Mouse (Mus musculus) heart, embryonic 11.5 days (tissue): ENCODE data around the gene Rnf180. TPM values are rescaled to one million over a fixed set of nuclear protein-coding genes. Genes with fewer than 3 reads are reported as not detected.

Experiments
- ATAC-seq: fragments of 200-750 bp; cut with Nextera tagmentation; replicated peaks from 2 replicates; pipeline ENCODE4 v1.8.0; 2017; ENCODE audit warnings: moderate library complexity; ENCODE audit not compliant: insufficient number of reproducible peaks, low FRiP score, low TSS enrichment
- H3K27ac ChIP-seq: fragments of 300-500 bp; sonication (generic); 2 replicates; pipeline ENCODE4 v1.5.1; 2014; ENCODE audit warnings: mild to moderate bottlenecking, low read depth, low read length
- H3K27me3 ChIP-seq: fragments of 300-500 bp; sonication (generic); 2 replicates; pipeline ENCODE4 v1.6.1; 2014; ENCODE audit warnings: mild to moderate bottlenecking, low read length, mixed read lengths; ENCODE audit not compliant: control insufficient read depth, insufficient read depth
- H3K36me3 ChIP-seq: fragments of 300-500 bp; sonication (generic); 2 replicates; pipeline ENCODE4 v1.6.1; 2014; ENCODE audit warnings: mild to moderate bottlenecking, low read length, moderate library complexity, mixed read lengths; ENCODE audit not compliant: control insufficient read depth, insufficient read depth
- H3K4me1 ChIP-seq: fragments of 300-500 bp; sonication (generic); 2 replicates; pipeline ENCODE4 v1.6.1; 2014; ENCODE audit warnings: low read length; ENCODE audit not compliant: control insufficient read depth, insufficient read depth
- H3K4me2 ChIP-seq: fragments of 300-500 bp; sonication (generic); 2 replicates; pipeline ENCODE4 v1.6.1; 2014; ENCODE audit warnings: mild to moderate bottlenecking, moderate library complexity
- H3K4me3 ChIP-seq: fragments of 300-500 bp; sonication (generic); 2 replicates; pipeline ENCODE4 v1.5.1; 2014; ENCODE audit warnings: low read depth, low read length
- H3K9ac ChIP-seq: fragments of 300-500 bp; sonication (generic); 2 replicates; pipeline ENCODE4 v1.6.1; 2014; ENCODE audit warnings: mild to moderate bottlenecking, low read depth, low read length, moderate library complexity
- H3K9me3 ChIP-seq: fragments of 300-500 bp; sonication (generic); replicated peaks from 2 replicates; pipeline ENCODE4 v1.6.1; 2016; ENCODE audit warnings: low read length; ENCODE audit not compliant: control insufficient read depth
- WGBS: fragments of 180-500 bp; shearing (Covaris S2); extraction: QIAGEN DNeasy Blood & Tissue Kit; methylation state at CpG from one replicate; pipeline ENCODE4 v1.1.7; 2014; ENCODE audit not compliant: insufficient replicate concordance; 5-methylcytosine and 5-hydroxymethylcytosine counted together
- polyA plus RNA-seq: library from polyadenylated mRNA; unstranded; fragments of >200 nt; fragmentation: Nextera tagmentation; extraction: Ambion mirVana; gene quantifications from 2 replicates; pipeline ENCODE4 v1.2.1, GENCODE M21; 2014

Rnf180 gene
- polyA plus RNA-seq, 1 experiment from 2014 or later, result 2.4 TPM

DNA sequence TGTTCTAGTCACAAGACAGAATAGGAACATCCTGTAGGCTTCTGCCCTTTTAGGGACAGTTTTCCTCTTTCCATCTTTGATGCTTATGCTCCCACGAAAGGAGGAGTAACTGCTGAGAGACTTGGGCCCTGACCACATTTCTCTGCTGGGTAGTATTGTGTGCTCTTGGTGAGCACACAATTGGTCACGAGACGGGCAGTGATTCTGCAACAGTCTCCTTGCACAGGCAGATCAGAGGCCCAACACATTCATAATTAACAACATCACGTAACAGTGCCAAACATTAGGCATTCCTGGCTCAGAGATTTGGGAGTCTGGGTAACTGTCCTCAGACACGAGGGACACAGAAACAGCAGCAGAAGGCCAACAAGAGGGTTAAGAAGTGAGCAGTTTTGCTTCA, 113.8 kb downstream of the Rnf180 start:
- 76% methylated on average over 5 of the region's 5 CpGs for WGBS
- no peak overlapping the region for H3K9ac ChIP-seq
- H3K4me2 ChIP-seq, result no peak overlapping the region
- no peak overlapping the region for H3K27ac ChIP-seq
- ATAC-seq, result no peak
- no peak overlapping the region for H3K4me3 ChIP-seq
- no peaks in the 10 kb centered on the region for H3K4me1 ChIP-seq
- no peaks in the 10 kb centered on the region for H3K9me3 ChIP-seq
- H3K36me3 ChIP-seq, result no peaks in the 10 kb centered on the region
- no peaks in the 10 kb centered on the region for H3K27me3 ChIP-seq

DNA sequence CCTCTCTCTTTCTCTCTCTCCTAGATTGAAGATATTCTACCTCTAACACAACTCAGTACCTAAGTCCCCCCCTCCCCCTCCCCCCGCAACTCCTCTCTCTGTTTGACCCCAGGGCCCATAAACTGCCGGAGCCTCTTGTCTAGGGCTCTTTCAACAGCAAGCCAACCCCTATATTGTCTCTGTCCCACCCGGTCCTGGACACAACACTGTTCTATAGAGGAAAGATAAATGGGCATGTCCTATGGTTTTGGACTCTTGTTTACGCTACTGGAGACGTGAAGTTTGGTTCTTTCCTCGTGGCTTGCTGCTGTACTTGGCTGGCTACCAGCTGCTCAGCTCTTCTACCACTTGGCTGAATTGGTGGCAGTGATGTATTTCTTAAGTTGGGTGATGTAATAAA, 129.2 kb downstream of the Rnf180 start:
- H3K27me3 ChIP-seq, result no peaks in the 10 kb centered on the region

DNA sequence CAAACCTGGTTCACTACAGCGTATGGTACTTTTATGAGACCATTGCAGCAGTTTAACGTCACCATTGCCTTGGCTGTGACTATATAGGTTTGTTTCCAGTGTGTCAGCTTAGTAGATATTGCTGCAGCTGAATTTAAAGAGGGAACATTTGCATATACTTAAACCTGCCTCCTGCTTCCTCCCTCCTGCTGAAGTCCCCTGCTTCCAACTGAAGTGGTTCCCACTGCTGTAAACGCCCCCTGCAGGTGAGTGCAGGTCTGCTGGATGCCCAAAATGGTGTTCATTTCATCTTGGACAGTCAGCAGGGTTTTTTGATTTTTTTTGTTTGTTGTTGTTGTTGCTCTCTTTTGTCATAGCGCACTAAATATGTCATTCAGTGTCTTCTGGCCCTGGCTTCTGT, 140.7 kb downstream of the Rnf180 start:
- H3K4me3 ChIP-seq, result no peak overlapping the region
- H3K27ac ChIP-seq, result no peak overlapping the region
- H3K9ac ChIP-seq, result no peak overlapping the region
- no peak for ATAC-seq
- no peaks in the 10 kb centered on the region for H3K27me3 ChIP-seq
- no peaks in the 10 kb centered on the region for H3K4me1 ChIP-seq
- H3K36me3 ChIP-seq, result no peaks in the 10 kb centered on the region
- no peak overlapping the region for H3K4me2 ChIP-seq
- no peaks in the 10 kb centered on the region for H3K9me3 ChIP-seq
- 58% methylated on average over 4 of the region's 4 CpGs for WGBS

More for the DNA sequence above, 129.2 kb downstream of the Rnf180 start:
- 74% methylated on average over 5 of the region's 6 CpGs for WGBS
- Histone ChIP-seq H3K9ac (no peak overlapping the region), H3K27ac (no peak overlapping the region), H3K4me1 (no peaks in the 10 kb centered on the region), H3K4me2 (no peak overlapping the region), H3K9me3 (no peaks in the 10 kb centered on the region), H3K36me3 (no peaks in the 10 kb centered on the region), H3K4me3 (no peak overlapping the region)
- ATAC-seq, result no peak

DNA sequence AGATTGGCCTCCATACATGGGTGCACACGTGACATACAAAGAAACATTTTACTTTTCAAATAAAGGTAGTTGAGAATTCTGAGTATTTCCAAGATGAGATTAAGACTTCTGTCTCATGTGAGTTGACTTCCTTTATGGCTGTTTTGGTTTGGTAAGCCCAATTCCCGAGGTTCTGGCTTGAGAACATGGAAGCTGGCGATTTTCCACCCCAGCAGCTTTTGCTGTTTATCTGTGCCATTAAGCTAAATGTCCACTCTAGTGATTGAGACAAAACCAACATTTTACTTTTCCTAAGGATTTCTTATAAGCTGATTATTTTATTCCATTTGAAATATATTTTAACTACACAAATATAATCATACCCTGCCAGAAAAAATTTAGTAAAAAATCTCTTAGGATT, 144.6 kb downstream of the Rnf180 start:
- no peaks in the 10 kb centered on the region for H3K27me3 ChIP-seq
- H3K36me3 ChIP-seq, result no peaks in the 10 kb centered on the region
- H3K4me2 ChIP-seq, result no peak overlapping the region
- WGBS, result 75% methylated on average over 3 of the region's 3 CpGs
- no peak overlapping the region for H3K27ac ChIP-seq
- no peak for ATAC-seq
- H3K9me3 ChIP-seq, result no peaks in the 10 kb centered on the region
- H3K4me1 ChIP-seq, result no peaks in the 10 kb centered on the region
- H3K4me3 ChIP-seq, result no peak overlapping the region
- H3K9ac ChIP-seq, result no peak overlapping the region

DNA sequence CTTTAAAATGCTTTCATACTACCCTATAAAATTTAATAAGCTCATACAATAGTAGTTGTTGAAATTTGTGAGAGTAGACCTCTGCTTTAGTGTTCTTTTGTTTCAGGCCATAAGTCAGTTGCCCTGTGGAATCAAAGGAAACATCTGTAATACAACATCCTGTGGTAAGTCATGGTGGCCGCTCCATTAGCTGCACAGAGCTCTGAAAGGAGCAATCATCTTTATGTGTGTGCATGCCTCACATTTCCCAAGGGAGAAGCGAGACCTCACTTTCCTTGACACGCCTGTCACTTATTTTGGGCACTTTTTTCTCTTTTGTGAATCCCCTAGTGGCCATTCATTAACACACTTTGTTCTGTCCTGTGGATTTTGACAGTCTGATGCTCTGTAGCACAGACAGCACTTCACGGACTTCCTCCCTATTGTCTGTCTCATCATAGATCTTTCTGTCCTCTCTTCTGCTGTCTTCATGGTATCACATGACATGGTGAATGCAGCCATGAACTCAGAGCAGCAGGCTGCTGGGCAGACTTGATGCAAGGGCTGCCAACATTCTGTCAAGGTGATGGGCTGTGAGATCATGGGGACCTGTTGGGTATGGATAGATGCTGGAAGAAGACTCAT, 146.7 kb downstream of the Rnf180 start:
- WGBS, result 51% methylated on average over 4 of the region's 4 CpGs
- no peak for ATAC-seq
- no peaks in the 10 kb centered on the region for H3K36me3 ChIP-seq

DNA sequence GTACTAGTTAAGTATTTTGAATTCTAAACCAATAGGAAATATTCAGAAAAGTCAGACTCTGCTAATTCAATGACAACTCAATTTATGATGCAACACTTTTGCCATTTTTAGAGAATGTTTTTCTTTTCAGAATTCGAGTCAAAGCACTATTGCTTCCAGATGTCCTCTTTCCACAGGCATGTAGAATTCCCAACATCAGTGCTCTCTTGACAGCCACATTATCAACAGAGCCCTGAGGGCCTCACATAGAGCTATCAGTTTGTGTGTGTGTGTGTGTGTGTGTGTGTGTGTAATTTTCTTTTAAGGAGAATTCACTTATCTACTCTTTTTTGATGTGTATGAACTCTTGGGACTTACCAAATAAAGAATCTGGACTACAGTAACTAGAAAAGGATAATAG, 147.8 kb downstream of the Rnf180 start:
- Histone ChIP-seq H3K4me2 (no peak overlapping the region), H3K27me3 (no peaks in the 10 kb centered on the region), H3K4me3 (no peak overlapping the region), H3K36me3 (no peaks in the 10 kb centered on the region), H3K9me3 (no peaks in the 10 kb centered on the region), H3K9ac (no peak overlapping the region), H3K27ac (no peak overlapping the region), H3K4me1 (no peaks in the 10 kb centered on the region)
- 11% methylated on average over 1 of the region's 1 CpGs for WGBS
- no peak for ATAC-seq

More for the DNA sequence above, 146.7 kb downstream of the Rnf180 start:
- Histone ChIP-seq H3K4me1 (no peaks in the 10 kb centered on the region), H3K9me3 (no peaks in the 10 kb centered on the region), H3K9ac (no peak overlapping the region), H3K27me3 (no peaks in the 10 kb centered on the region), H3K4me2 (no peak overlapping the region), H3K4me3 (no peak overlapping the region), H3K27ac (no peak overlapping the region)

DNA sequence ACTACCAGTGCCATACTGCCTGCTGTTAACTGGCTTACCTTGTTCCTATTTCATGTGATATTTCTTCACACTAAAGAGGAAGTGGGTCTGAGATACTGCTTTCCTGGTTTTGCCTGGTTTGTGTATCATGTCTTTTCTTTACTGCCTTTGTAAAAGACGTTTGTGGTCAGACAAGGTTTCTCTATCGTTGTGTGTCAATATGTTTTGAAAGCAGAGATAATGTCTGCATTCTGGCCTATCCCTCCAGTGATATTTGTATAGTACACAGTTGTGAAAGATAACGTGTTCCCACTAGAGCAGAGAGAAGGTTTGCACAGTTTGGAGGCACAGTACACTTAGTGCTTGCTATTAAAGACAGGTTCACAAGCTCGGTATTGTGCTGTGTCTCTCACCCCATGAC, 154.7 kb downstream of the Rnf180 start:
- Histone ChIP-seq H3K27me3 (no peaks in the 10 kb centered on the region), H3K27ac (no peak overlapping the region), H3K4me1 (0 out of 2 replicates have a peak, but pooled peaks cover under 1% of the 10 kb centered on the region), H3K9me3 (no peaks in the 10 kb centered on the region), H3K4me2 (no peak overlapping the region), H3K9ac (no peak overlapping the region), H3K4me3 (no peak overlapping the region), H3K36me3 (no peaks in the 10 kb centered on the region)
- WGBS, result 58% methylated on average over 4 of the region's 4 CpGs
- no peak for ATAC-seq

DNA sequence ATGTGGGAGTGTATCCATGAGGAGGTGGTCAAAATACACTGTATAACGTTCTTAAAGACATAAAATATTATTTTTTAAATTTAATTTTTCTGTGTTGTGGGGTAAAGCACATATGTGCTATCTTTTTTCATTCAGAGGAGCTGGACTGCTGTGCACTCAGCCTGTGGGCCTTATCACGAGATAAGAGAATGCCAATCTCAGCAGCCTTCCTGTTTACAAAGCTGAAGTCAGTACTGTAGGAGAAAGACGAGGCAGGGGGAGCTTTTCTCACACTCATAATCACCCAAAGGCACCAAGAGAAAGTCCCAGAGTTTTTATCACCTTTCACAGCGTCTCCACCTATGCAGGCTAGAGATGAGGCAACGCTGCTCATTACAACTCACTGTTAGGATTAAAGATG, 160.2 kb downstream of the Rnf180 start:
- Histone ChIP-seq H3K27ac (no peak overlapping the region), H3K27me3 (no peaks in the 10 kb centered on the region), H3K4me1 (0 out of 2 replicates have a peak, but pooled peaks cover 7% of the 10 kb centered on the region), H3K4me2 (no peak overlapping the region), H3K9ac (no peak overlapping the region), H3K4me3 (no peak overlapping the region), H3K36me3 (no peaks in the 10 kb centered on the region), H3K9me3 (no peaks in the 10 kb centered on the region)
- WGBS, result 24% methylated on average over 5 of the region's 5 CpGs
- 0 out of 2 replicates have a peak, but pooled peaks have one; percentile 26 for ATAC-seq

DNA sequence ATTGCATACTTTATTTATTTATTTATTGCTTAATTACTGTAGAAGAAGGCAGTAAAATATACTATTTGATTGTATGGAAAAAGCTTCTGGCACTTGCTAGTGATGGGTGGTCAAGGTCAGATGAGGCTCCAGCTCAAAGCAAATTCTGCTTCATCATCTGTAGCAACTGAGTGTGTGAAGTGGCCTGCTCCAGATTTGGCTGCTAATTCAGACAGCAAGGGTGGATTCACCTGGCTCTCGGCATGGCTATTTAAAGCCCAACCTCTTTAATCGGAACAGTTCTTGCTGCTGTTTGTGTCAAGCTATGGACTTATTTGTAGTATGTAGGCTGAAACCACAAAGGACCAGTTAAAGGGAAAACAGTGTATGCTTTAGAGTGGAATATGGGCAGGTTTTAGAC, 161.8 kb downstream of the Rnf180 start:
- Histone ChIP-seq H3K4me1 (0 out of 2 replicates have a peak, but pooled peaks cover 7% of the 10 kb centered on the region), H3K9me3 (no peaks in the 10 kb centered on the region), H3K36me3 (no peaks in the 10 kb centered on the region), H3K9ac (no peak overlapping the region), H3K4me3 (no peak overlapping the region), H3K4me2 (no peak overlapping the region), H3K27me3 (no peaks in the 10 kb centered on the region), H3K27ac (no peak overlapping the region)
- 53% methylated on average over 2 of the region's 2 CpGs for WGBS
- no peak for ATAC-seq
